Mouse (Mus musculus) kidney, postnatal 0 days (tissue): Measurements from ENCODE around the gene Tmem234. TPM values are rescaled to one million over a fixed set of nuclear protein-coding genes. Genes with fewer than 3 reads are reported as not detected.
"Not testable (repeated sequence)": the region's sequence is repeated elsewhere in the genome, so short reads cannot be mapped to it uniquely, and the experiment has no call there.

Experiments used
- ATAC-seq: fragments of 200-750 bp; cut with Nextera tagmentation; replicated peaks from 2 replicates; pipeline ENCODE4 v1.8.0; 2017; ENCODE audit warnings: low read depth, moderate number of reproducible peaks, moderate TSS enrichment, moderate library complexity; ENCODE audit not compliant: low FRiP score
- DNase-seq: peaks from one replicate; pipeline ENCODE4 v3.0.0-alpha.2; 2016; ENCODE audit warnings: low spot score
- H3K27ac ChIP-seq: fragments of 300-500 bp; sonication (generic); 2 replicates; pipeline ENCODE4 v1.5.1; 2014; ENCODE audit warnings: mild to moderate bottlenecking
- H3K27me3 ChIP-seq: fragments of 300-500 bp; sonication (generic); 2 replicates; pipeline ENCODE4 v1.6.1; 2014; ENCODE audit warnings: low read length, mixed read lengths; ENCODE audit not compliant: insufficient read depth
- H3K36me3 ChIP-seq: fragments of 300-500 bp; sonication (generic); 2 replicates; pipeline ENCODE4 v1.6.1; 2014; ENCODE audit warnings: low read length, mixed read lengths; ENCODE audit not compliant: insufficient read depth
- H3K4me1 ChIP-seq: fragments of 300-500 bp; sonication (generic); replicated peaks from 2 replicates; pipeline ENCODE4 v1.6.1; 2014; ENCODE audit warnings: antibody characterized with exemption, low read length, mixed read lengths; ENCODE audit not compliant: insufficient read depth
- H3K4me2 ChIP-seq: fragments of 300-500 bp; sonication (generic); 2 replicates; pipeline ENCODE4 v1.6.1; 2014; ENCODE audit warnings: mild to moderate bottlenecking, low read length, moderate library complexity, mixed read lengths
- H3K4me3 ChIP-seq: fragments of 300-500 bp; sonication (generic); replicated peaks from 2 replicates; pipeline ENCODE4 v1.5.1; 2014; ENCODE audit warnings: low read depth, low read length
- H3K9ac ChIP-seq: fragments of 300-500 bp; sonication (generic); 2 replicates; pipeline ENCODE4 v1.6.1; 2014; ENCODE audit warnings: low read depth, low read length
- H3K9me3 ChIP-seq: fragments of 300-500 bp; sonication (generic); replicated peaks from 2 replicates; pipeline ENCODE4 v1.6.1; 2016; ENCODE audit warnings: low read length, inconsistent platforms, mixed read lengths
- CTCF ChIP-seq: IDR thresholded peaks from 2 replicates; pipeline ENCODE4 v1.5.1; 2016; ENCODE audit warnings: antibody characterized with exemption, low read depth, mild to moderate bottlenecking, moderate library complexity
- WGBS: fragments of 180-500 bp; shearing (Covaris S2); extraction: QIAGEN DNeasy Blood & Tissue Kit; methylation state at CpG from one replicate; pipeline ENCODE4 v1.1.7; 2014; 5-methylcytosine and 5-hydroxymethylcytosine counted together
- polyA plus RNA-seq: library from polyadenylated mRNA; unstranded; fragments of >200 nt; fragmentation: Nextera tagmentation; extraction: Ambion mirVana; gene quantifications from 2 replicates; pipeline ENCODE4 v1.2.1, GENCODE M21; 2015

Gene Tmem234
- 188 and 197 TPM in 2 replicates for polyA plus RNA-seq

- peak within 1 kb of the TSS; percentile 95 for H3K9ac ChIP-seq
- no peaks in the 10 kb centered on the region for H3K27me3 ChIP-seq
- no peaks in the 10 kb centered on the region for H3K9me3 ChIP-seq
- peak within 1 kb of the TSS; percentile 98 for H3K4me3 ChIP-seq
- DNase-seq, result peak; percentile 94
- H3K4me1 ChIP-seq, result peaks cover 16% of the 10 kb centered on the region
- ATAC-seq, result peak; percentile 74
- H3K4me2 ChIP-seq, result peak within 1 kb of the TSS; percentile 89
- peak; percentile 23; the same call in 1 of the 2 replicates for TF ChIP-seq CTCF
- peaks cover 16% of the 10 kb centered on the region for H3K36me3 ChIP-seq
- peak within 1 kb of the TSS; percentile 74 for H3K27ac ChIP-seq
- WGBS, result under 1% methylated on average over 73 of the region's 74 CpGs
Measured at GRCm38 (mm10) chr4:129600233-129601158, at the start of gene Tmem234, which contains the start of gene Eif3i. Gene Tmem234 (plus strand): TSS chr4:129600668. Gene Eif3i (minus strand): TSS chr4:129600648.

DNA sequence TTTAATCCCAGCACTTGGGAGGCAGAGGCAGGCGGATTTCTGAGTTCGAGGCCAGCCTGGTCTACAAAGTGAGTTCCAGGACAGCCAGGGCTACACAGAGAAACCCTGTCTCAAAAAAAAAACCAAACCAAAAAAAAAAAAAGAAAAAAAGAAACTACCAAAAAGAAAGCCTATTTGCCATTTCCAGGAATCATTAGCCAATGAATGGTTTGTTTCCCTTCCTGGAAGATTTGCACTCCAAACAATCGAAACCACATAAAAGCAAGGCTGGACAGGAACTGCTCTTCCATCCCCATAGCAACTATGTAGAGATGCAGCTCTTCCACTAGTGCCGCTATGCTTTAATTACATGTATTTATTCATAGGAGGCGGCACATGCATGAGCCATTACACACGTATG lies 46.0 kb upstream of the Tmem234 start:
- not testable (repeated sequence) for H3K36me3 ChIP-seq, H3K4me3 ChIP-seq, DNase-seq, H3K4me2 ChIP-seq, H3K27me3 ChIP-seq, H3K9ac ChIP-seq, ATAC-seq, H3K27ac ChIP-seq, H3K4me1 ChIP-seq, H3K9me3 ChIP-seq
- WGBS, result 83% methylated on average over 6 of the region's 6 CpGs

DNA sequence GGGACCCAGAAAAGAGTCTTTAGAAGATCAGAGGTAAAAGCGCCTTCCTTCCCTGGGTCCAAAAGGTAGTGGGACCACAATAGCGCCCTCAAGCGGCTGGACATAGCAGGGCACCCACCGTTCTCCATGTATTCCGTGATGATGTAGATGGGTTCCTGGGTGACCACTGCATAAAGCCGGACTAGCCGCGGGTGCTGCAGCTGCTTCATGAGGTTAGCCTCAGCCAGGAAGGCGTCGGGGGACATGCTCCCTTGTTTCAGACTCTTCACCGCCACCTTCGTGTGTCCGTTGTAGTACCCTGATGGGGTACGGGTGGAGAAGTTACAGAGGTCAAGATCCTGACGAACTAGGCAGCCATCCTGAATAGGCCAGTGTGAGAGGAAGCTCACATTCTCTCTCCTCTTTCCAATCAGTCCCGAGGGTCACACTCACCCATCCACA lies 45.0 kb upstream of the Tmem234 start:
- WGBS, result 2% methylated on average over 16 of the region's 16 CpGs
- H3K27me3 ChIP-seq, result no peaks in the 10 kb centered on the region
- peak overlapping the region; percentile 58 for H3K9ac ChIP-seq
- peak overlapping the region; percentile 47 for H3K4me3 ChIP-seq
- DNase-seq, result peak; percentile 82
- no peaks in the 10 kb centered on the region for H3K9me3 ChIP-seq
- H3K4me1 ChIP-seq, result 0 out of 2 replicates have a peak, but pooled peaks cover 3% of the 10 kb centered on the region
- H3K36me3 ChIP-seq, result no peaks in the 10 kb centered on the region
- ATAC-seq, result peak; percentile 57
- peak overlapping the region; percentile 63 for H3K27ac ChIP-seq
- TF ChIP-seq CTCF, result peak; percentile 83
- H3K4me2 ChIP-seq, result peak overlapping the region; percentile 92

- peak overlapping the region; percentile 92 for H3K4me2 ChIP-seq
- H3K36me3 ChIP-seq, result no peaks in the 10 kb centered on the region
- TF ChIP-seq CTCF, result no peak
- no peaks in the 10 kb centered on the region for H3K27me3 ChIP-seq
- peak overlapping the region; percentile 58 for H3K9ac ChIP-seq
- under 1% methylated on average over 24 of the region's 24 CpGs for WGBS
- H3K27ac ChIP-seq, result peak overlapping the region; percentile 63
- 0 out of 2 replicates have a peak, but pooled peaks cover 3% of the 10 kb centered on the region for H3K4me1 ChIP-seq
- ATAC-seq (peak; percentile 58), DNase-seq (no peak)
- peak overlapping the region; percentile 47 for H3K4me3 ChIP-seq
- H3K9me3 ChIP-seq, result no peaks in the 10 kb centered on the region
Measured at GRCm38 (mm10) chr4:129555862-129556531, 44.5 kb upstream of the Tmem234 start.

GRCm38 (mm10) chr4:129556532-129557223 lies 43.8 kb upstream of the Tmem234 start:
- Histone ChIP-seq H3K9ac (peak overlapping the region; percentile 62), H3K27me3 (no peaks in the 10 kb centered on the region), H3K27ac (peak overlapping the region; percentile 63), H3K4me2 (peak overlapping the region; percentile 92), H3K36me3 (no peaks in the 10 kb centered on the region), H3K9me3 (no peaks in the 10 kb centered on the region), H3K4me3 (peak overlapping the region; percentile 47), H3K4me1 (0 out of 2 replicates have a peak, but pooled peaks cover 3% of the 10 kb centered on the region)
- no peak for TF ChIP-seq CTCF
- ATAC-seq (peak; percentile 76), DNase-seq (peak; percentile 93)
- WGBS, result 7% methylated on average over 28 of the region's 33 CpGs
